Mouse (Mus musculus) liver, embryonic 14.5 days (tissue): ENCODE measurements around the gene Fam118a. TPM values are rescaled to one million over a fixed set of nuclear protein-coding genes. Genes with fewer than 3 reads are reported as not detected.
A peak's percentile ranks its signal among the peaks of the same experiment; 100 is the strongest.

Experiments
- ATAC-seq: fragments of 200-750 bp; cut with Nextera tagmentation; 2 replicates; pipeline ENCODE4 v1.8.0; 2017; ENCODE audit warnings: moderate number of reproducible peaks, mild to moderate bottlenecking, moderate library complexity; ENCODE audit not compliant: insufficient read depth
- DNase-seq, 3 experiments: peaks; one replicate each; pipeline ENCODE4 v3.0.0-alpha.2; 2012 to 2013; ENCODE audit warnings: low read depth in 3 of 3, low spot score in 3 of 3
- H3K27ac ChIP-seq: fragments of 300-500 bp; sonication (generic); 2 replicates; pipeline ENCODE4 v1.5.1; 2014; ENCODE audit warnings: moderate library complexity, mild to moderate bottlenecking, control low read depth, inconsistent platforms
- H3K27me3 ChIP-seq: fragments of 300-500 bp; sonication (generic); 2 replicates; pipeline ENCODE4 v1.6.1; 2014; ENCODE audit warnings: mild to moderate bottlenecking, low read length, moderate library complexity; ENCODE audit not compliant: control insufficient read depth, insufficient read depth
- H3K36me3 ChIP-seq: fragments of 300-500 bp; sonication (generic); replicated peaks from 2 replicates; pipeline ENCODE4 v1.6.1; 2014; ENCODE audit warnings: low read depth; ENCODE audit not compliant: control insufficient read depth, insufficient read depth
- H3K4me1 ChIP-seq, 2 experiments: fragments of 200-500 bp in 1 of 2; fragments of 300-500 bp in 1 of 2; sonication (generic) in 1 of 2; replicated peaks; 2 replicates each; pipeline ENCODE4 v1.6.1; 2012 to 2014; ENCODE audit warnings: antibody characterized with exemption in 1 of 2, inconsistent platforms in 1 of 2, low read length in 1 of 2; ENCODE audit not compliant: control insufficient read depth in 2 of 2, insufficient read depth in 2 of 2
- H3K4me2 ChIP-seq: fragments of 300-500 bp; sonication (generic); 2 replicates; pipeline ENCODE4 v1.6.1; 2014; ENCODE audit warnings: low read depth, mild to moderate bottlenecking, control low read depth, moderate library complexity
- H3K4me3 ChIP-seq, 2 experiments: fragments of 200-500 bp in 1 of 2; fragments of 300-500 bp in 1 of 2; sonication (generic) in 1 of 2; 2 replicates each; pipeline ENCODE4 v1.5.1; 2012 to 2014; ENCODE audit warnings: low read depth in 2 of 2, low read length in 2 of 2, mild to moderate bottlenecking in 2 of 2, control low read depth in 1 of 2, inconsistent platforms in 1 of 2, moderate library complexity in 1 of 2; ENCODE audit not compliant: insufficient read depth in 1 of 2
- H3K9ac ChIP-seq: fragments of 300-500 bp; sonication (generic); replicated peaks from 2 replicates; pipeline ENCODE4 v1.6.1; 2014; ENCODE audit warnings: mild to moderate bottlenecking, control low read depth, moderate library complexity
- H3K9me3 ChIP-seq: fragments of 300-500 bp; sonication (generic); 2 replicates; pipeline ENCODE4 v1.6.1; 2016; ENCODE audit warnings: low read length, mixed read lengths; ENCODE audit not compliant: control insufficient read depth
- CTCF ChIP-seq: IDR thresholded peaks from 2 replicates; pipeline ENCODE4 v1.5.1; 2016; ENCODE audit warnings: antibody characterized with exemption, low read depth, control low read depth
- EP300 ChIP-seq: IDR thresholded peaks from 2 replicates; pipeline ENCODE4 v1.6.1; 2016; ENCODE audit warnings: antibody characterized with exemption, low read depth
- WGBS: fragments of 180-500 bp; shearing (Covaris S2); extraction: QIAGEN DNeasy Blood & Tissue Kit; methylation state at CpG from one replicate; pipeline ENCODE4 v1.1.7; 2014; ENCODE audit not compliant: insufficient replicate concordance; 5-methylcytosine and 5-hydroxymethylcytosine counted together
- polyA plus RNA-seq, 2 experiments: library from polyadenylated mRNA; depleted of rRNA in 1 of 2; stranded (reverse) in 1 of 2; unstranded in 1 of 2; fragments of >200 nt; fragmentation: Nextera tagmentation in 1 of 2; extraction: Ambion mirVana in 1 of 2; gene quantifications; 2 replicates each; pipeline versions ENCODE4 v1.2.1 to v1.2.3; 2012 to 2014

Gene Fam118a
- polyA plus RNA-seq, 2 experiments: 2.8 to 5.0 TPM

GRCm38 (mm10) chr15:84999911-85000310 lies 28.8 kb upstream of the Fam118a start:
- DNase-seq (no peak), ATAC-seq (no peak)
- TF ChIP-seq EP300: no peak
- no peak for TF ChIP-seq CTCF
- Histone ChIP-seq H3K9ac (no peak overlapping the region), H3K27me3 (no peaks in the 10 kb centered on the region), H3K36me3 (no peaks in the 10 kb centered on the region), H3K27ac (no peak overlapping the region), H3K4me1 (no peaks in the 10 kb centered on the region; a peak in 1 of 4 replicates), H3K9me3 (no peaks in the 10 kb centered on the region), H3K4me2 (no peak overlapping the region), H3K4me3 (no peak overlapping the region)
- WGBS: 56% methylated on average over 7 of the region's 7 CpGs

GRCm38 (mm10) chr15:85000984-85001982 lies 27.5 kb upstream of the Fam118a start:
- Histone ChIP-seq H3K9ac (no peak overlapping the region), H3K27me3 (no peaks in the 10 kb centered on the region), H3K4me1 (no peaks in the 10 kb centered on the region), H3K4me3 (no peak overlapping the region), H3K4me2 (no peak overlapping the region), H3K9me3 (no peaks in the 10 kb centered on the region), H3K36me3 (no peaks in the 10 kb centered on the region), H3K27ac (no peak overlapping the region)
- DNase-seq (no peak), ATAC-seq (no peak)
- WGBS: 18% methylated on average over 29 of the region's 29 CpGs
- TF ChIP-seq CTCF (peak; percentile 92), EP300 (no peak)

DNA sequence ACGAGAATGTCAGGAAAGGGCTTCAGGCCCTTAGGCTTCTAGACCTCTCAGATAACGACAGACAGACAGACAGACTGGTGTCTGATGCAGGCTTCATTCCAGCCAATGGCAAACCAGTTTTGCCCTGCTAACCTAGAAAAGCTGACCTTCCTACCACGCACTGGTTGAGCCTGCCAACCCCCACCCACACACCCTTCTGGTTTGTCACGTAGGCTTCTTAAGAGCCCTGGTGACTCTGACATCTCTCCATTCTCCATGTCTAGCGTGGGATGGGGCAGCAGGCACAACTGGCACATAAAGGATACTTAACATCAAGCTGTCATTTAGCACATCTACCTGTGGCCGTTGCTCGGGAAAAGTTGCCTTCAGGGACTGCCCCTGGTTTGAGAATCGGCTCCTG lies 19.1 kb upstream of the Fam118a start:
- Histone ChIP-seq H3K27ac (no peak overlapping the region), H3K4me2 (no peak overlapping the region), H3K36me3 (no peaks in the 10 kb centered on the region), H3K4me3 (no peak overlapping the region), H3K27me3 (no peaks in the 10 kb centered on the region), H3K4me1 (0 out of 4 replicates have a peak, but pooled peaks cover 0 to 2% of the 10 kb centered on the region in 2 experiments), H3K9me3 (no peaks in the 10 kb centered on the region), H3K9ac (no peak overlapping the region)
- 60% methylated on average over 8 of the region's 8 CpGs for WGBS
- ATAC-seq (no peak), DNase-seq (no peak)
- TF ChIP-seq CTCF (no peak), EP300 (no peak)

GRCm38 (mm10) chr15:85011895-85012661 lies 16.7 kb upstream of the Fam118a start:
- Histone ChIP-seq H3K4me3 (no peak overlapping the region), H3K4me2 (peak overlapping the region; percentile 16; the same call in 1 of the 2 replicates), H3K36me3 (no peaks in the 10 kb centered on the region), H3K9me3 (no peaks in the 10 kb centered on the region), H3K27me3 (no peaks in the 10 kb centered on the region; the same call in 1 of the 2 replicates), H3K27ac (no peak overlapping the region), H3K4me1 (0 out of 4 replicates have a peak, but pooled peaks cover 0 to 2% of the 10 kb centered on the region in 2 experiments), H3K9ac (no peak overlapping the region)
- DNase-seq (no peak), ATAC-seq (no peak)
- 38% methylated on average over 19 of the region's 19 CpGs for WGBS
- TF ChIP-seq CTCF (no peak), EP300 (no peak)
